ENCODE assay signal across 8 mouse cellular contexts in the genomic region with DNA sequence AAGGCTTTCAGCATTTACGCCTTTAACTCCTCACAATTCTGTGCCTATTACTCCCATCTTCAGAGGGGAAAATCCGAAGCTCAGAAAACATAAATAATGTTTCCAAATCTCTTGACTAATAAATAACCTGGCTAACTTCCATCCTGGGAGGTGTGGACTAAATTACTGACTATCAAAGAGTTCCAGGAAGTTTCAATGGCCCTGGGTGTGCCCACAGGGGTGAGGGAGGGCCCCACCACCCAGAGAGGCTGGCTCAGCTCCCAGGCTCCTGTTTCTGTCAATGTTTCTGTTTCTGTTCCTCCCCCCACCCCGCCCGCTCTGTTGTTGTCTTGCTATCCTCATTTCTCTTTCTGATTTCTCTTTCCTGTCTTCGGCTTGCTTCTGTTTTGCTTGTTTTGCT.
A peak's percentile ranks its signal among the peaks of the same experiment; 100 is the strongest.
DNase-seq lines count a peak whose midpoint lies in the region; ATAC-seq and TF ChIP-seq lines count a peak whose summit lies in the region.

No protein-coding gene starts in this region.

- peak; percentile 63 for DNase-seq in liver, adult 2 months (ENCODE audit: extremely low read depth, low read depth, low spot score)
- peak; percentile 51 for DNase-seq in brain, embryonic 14.5 days (ENCODE audit: low read depth)
- DNase-seq in induced T-regulatory cell, adult 2 months (ENCODE audit: low read depth), result peak; percentile 76
- DNase-seq in lung, postnatal 25 days (ENCODE audit: low spot score), result peak; percentile 75
- no peak for DNase-seq in right cerebral cortex, adult 18-20 months
- DNase-seq in cerebellum, adult 11-12 months, result no peak

- no peak for TF ChIP-seq POLR2A in liver, adult 2 months (IDR thresholded peaks at IDR 0.05; ENCODE audit: extremely low read depth, insufficient read depth, low read length)
- TF ChIP-seq POLR2A in brain, embryonic 14.5 days (IDR thresholded peaks at IDR 0.05; ENCODE audit: borderline replicate concordance, extremely low read depth, insufficient read depth, insufficient read length, poor library complexity, severe bottlenecking), result no peak

- H3K27ac ChIP-seq in liver, adult 2 months (replicated peaks; ENCODE audit: insufficient read depth, low read depth, low read length), result peak overlapping the region; percentile 65
- no peak overlapping the region for H3K27ac ChIP-seq in liver, embryonic 12.5 days
- no peak overlapping the region for H3K27ac ChIP-seq in forebrain, embryonic 15.5 days (replicated peaks)

- 4% methylated on average over 5 of the region's 5 CpGs for WGBS in liver, adult 2 months
- WGBS in liver, embryonic 12.5 days (ENCODE audit: insufficient replicate concordance), result 50% methylated on average over 5 of the region's 5 CpGs
- WGBS in forebrain, embryonic 15.5 days, result 46% methylated on average over 5 of the region's 5 CpGs

- no peak overlapping the region for H3K4me2 ChIP-seq in liver, embryonic 12.5 days
- no peak overlapping the region for H3K4me2 ChIP-seq in forebrain, embryonic 15.5 days (replicated peaks)

- H3K4me3 ChIP-seq in liver, adult 2 months (ENCODE audit: insufficient read depth, low read depth, low read length), result no peak overlapping the region
- H3K4me3 ChIP-seq in liver, embryonic 12.5 days, result no peak overlapping the region
- no peak overlapping the region for H3K4me3 ChIP-seq in forebrain, embryonic 15.5 days

- peaks cover 37% of the 10 kb centered on the region for H3K4me1 ChIP-seq in liver, adult 2 months (ENCODE audit: control insufficient read depth, insufficient read depth, low read length)
- peaks cover 10% of the 10 kb centered on the region; the same call in 1 of the 2 replicates for H3K4me1 ChIP-seq in liver, embryonic 12.5 days
- peaks cover 44% of the 10 kb centered on the region for H3K4me1 ChIP-seq in forebrain, embryonic 15.5 days

- H3K9me3 ChIP-seq in liver, embryonic 12.5 days (replicated peaks), result no peaks in the 10 kb centered on the region
- no peaks in the 10 kb centered on the region for H3K9me3 ChIP-seq in forebrain, embryonic 15.5 days

- H3K79me2 ChIP-seq in liver, adult 2 months (ENCODE audit: control insufficient read depth, insufficient read depth, low read length), result no peaks in the 10 kb centered on the region

- ATAC-seq in liver, embryonic 12.5 days, result no peak
- no peak for ATAC-seq in forebrain, embryonic 15.5 days (replicated peaks)

- TF ChIP-seq CTCF in liver, adult 2 months (IDR thresholded peaks at IDR 0.05; ENCODE audit: low read depth, low read length), result no peak
- TF ChIP-seq CTCF in brain, embryonic 14.5 days (IDR thresholded peaks at IDR 0.05; ENCODE audit: borderline replicate concordance, extremely low read depth, insufficient read depth, insufficient read length), result no peak

- no peaks in the 10 kb centered on the region for H3K36me3 ChIP-seq in liver, adult 2 months (ENCODE audit: control insufficient read depth, insufficient read depth, low read length)
- no peaks in the 10 kb centered on the region for H3K36me3 ChIP-seq in liver, embryonic 12.5 days
- H3K36me3 ChIP-seq in forebrain, embryonic 15.5 days, result no peaks in the 10 kb centered on the region

- no peaks in the 10 kb centered on the region for H3K27me3 ChIP-seq in liver, adult 2 months (ENCODE audit: control insufficient read depth, insufficient read depth, low read length)
- 0 out of 2 replicates have a peak, but pooled peaks cover 12% of the 10 kb centered on the region for H3K27me3 ChIP-seq in liver, embryonic 12.5 days (replicated peaks)
- no peaks in the 10 kb centered on the region for H3K27me3 ChIP-seq in forebrain, embryonic 15.5 days

- peak overlapping the region; percentile 44 for H3K9ac ChIP-seq in liver, adult 2 months (ENCODE audit: low read depth, low read length)
- H3K9ac ChIP-seq in liver, embryonic 12.5 days, result no peak overlapping the region
- H3K9ac ChIP-seq in forebrain, embryonic 15.5 days (replicated peaks), result no peak overlapping the region

Comparison
In these comparisons a context has a peak if more than half of its experiments do, and no peak if none do; other contexts are left out.
1. DNase-seq: peak in liver, adult 2 months (single experiment), brain, embryonic 14.5 days (single experiment), induced T-regulatory cell, adult 2 months (single experiment) and lung, postnatal 25 days (single experiment); none in right cerebral cortex, adult 18-20 months (single experiment) and cerebellum, adult 11-12 months (single experiment).